Mouse (Mus musculus) small intestine, adult 2 months (tissue): ENCODE results near the gene Tmem151b. TPM values are rescaled to one million over a fixed set of nuclear protein-coding genes. Genes with fewer than 3 reads are reported as not detected.

Experiments
- H3K27ac ChIP-seq: fragments of 200-500 bp; 2 replicates; pipeline ENCODE4 v1.5.1; 2012; ENCODE audit warnings: low read depth, low read length, control low read depth, inconsistent platforms; ENCODE audit not compliant: insufficient read depth
- H3K27me3 ChIP-seq: fragments of 200-500 bp; 2 replicates; pipeline ENCODE4 v1.6.1; 2012; ENCODE audit warnings: mild to moderate bottlenecking, moderate library complexity, low read length, inconsistent platforms; ENCODE audit not compliant: control insufficient read depth, insufficient read depth
- H3K36me3 ChIP-seq: fragments of 200-500 bp; 2 replicates; pipeline ENCODE4 v1.6.1; 2012; ENCODE audit warnings: mild to moderate bottlenecking, low read length, control low read depth, inconsistent platforms; ENCODE audit not compliant: control insufficient read depth, insufficient read depth
- H3K4me1 ChIP-seq: fragments of 200-500 bp; 2 replicates; pipeline ENCODE4 v1.6.1; 2012; ENCODE audit warnings: low read length, inconsistent platforms, mixed read lengths; ENCODE audit not compliant: control insufficient read depth, insufficient read depth, insufficient read length
- H3K4me3 ChIP-seq: fragments of 200-500 bp; 2 replicates; pipeline ENCODE4 v1.5.1; 2012; ENCODE audit warnings: low read depth, mild to moderate bottlenecking, control low read depth, inconsistent platforms, low read length, moderate library complexity
- CTCF ChIP-seq: fragments of 200-500 bp; IDR thresholded peaks from 2 replicates; pipeline ENCODE4 v1.5.1; 2012; ENCODE audit warnings: low read depth, mild to moderate bottlenecking, control low read depth, inconsistent platforms, low read length, moderate library complexity, mixed read lengths; ENCODE audit not compliant: insufficient replicate concordance, insufficient read length; ENCODE audit errors: extremely low read depth
- POLR2A ChIP-seq: fragments of 200-500 bp; IDR thresholded peaks from 2 replicates; pipeline ENCODE4 v1.6.1; 2012; ENCODE audit warnings: low read depth, mild to moderate bottlenecking, control low read depth, inconsistent platforms, low read length, moderate library complexity
- whole genome bisulfite sequencing: fragments of 180-500 bp; shearing (Covaris S2); methylation state at CpG from one replicate; pipeline ENCODE4 v1.1.7; 2018; 5-methylcytosine and 5-hydroxymethylcytosine counted together
- polyA plus RNA-seq: library from polyadenylated mRNA; depleted of rRNA; stranded (reverse); fragments of >200 nt; gene quantifications from 2 replicates; pipeline ENCODE4 v1.2.3, GENCODE M21; 2012

Gene Tmem151b
- polyA plus RNA-seq, 1 experiment, result 0.94 TPM

GRCm38 (mm10) chr17:45584096-45584896 is 34.8 kb upstream of the Tmem151b start:
- TF ChIP-seq POLR2A, result no peak
- no peak for TF ChIP-seq CTCF
- Histone ChIP-seq H3K27ac (peak overlapping the region; percentile 61), H3K36me3 (no peaks in the 10 kb centered on the region; the same call in 1 of the 2 replicates), H3K4me3 (peak overlapping the region; percentile 31), H3K4me1 (peaks cover 3% of the 10 kb centered on the region), H3K27me3 (no peaks in the 10 kb centered on the region)
- 54% methylated on average over 12 of the region's 12 CpGs for WGBS

- no peak overlapping the region for H3K27ac ChIP-seq
- TF ChIP-seq POLR2A (no peak), CTCF (peak; percentile 62; the same call in 1 of the 2 replicates)
- WGBS, result 58% methylated on average over 6 of the region's 6 CpGs
- no peak overlapping the region for H3K4me3 ChIP-seq
- no peaks in the 10 kb centered on the region; the same call in 1 of the 2 replicates for H3K36me3 ChIP-seq
- peaks cover 3% of the 10 kb centered on the region for H3K4me1 ChIP-seq
- no peaks in the 10 kb centered on the region for H3K27me3 ChIP-seq
These were observed 33.4 kb upstream of the Tmem151b start for GRCm38 (mm10) chr17:45582715-45583355.

- whole genome bisulfite sequencing, result 75% methylated on average over 6 of the region's 6 CpGs
- no peaks in the 10 kb centered on the region for H3K27me3 ChIP-seq
- peaks cover 3% of the 10 kb centered on the region for H3K4me1 ChIP-seq
- no peaks in the 10 kb centered on the region; the same call in 1 of the 2 replicates for H3K36me3 ChIP-seq
- no peak overlapping the region for H3K27ac ChIP-seq
- H3K4me3 ChIP-seq, result no peak overlapping the region
- TF ChIP-seq CTCF, result no peak
- TF ChIP-seq POLR2A, result no peak
These were observed 32.7 kb upstream of the Tmem151b start for GRCm38 (mm10) chr17:45582188-45582587.

GRCm38 (mm10) chr17:45581567-45581983 is 32.1 kb upstream of the Tmem151b start:
- TF ChIP-seq CTCF (peak; percentile 47; the same call in 1 of the 2 replicates), POLR2A (no peak)
- Histone ChIP-seq H3K36me3 (no peaks in the 10 kb centered on the region; the same call in 1 of the 2 replicates), H3K27ac (no peak overlapping the region), H3K4me3 (no peak overlapping the region), H3K27me3 (no peaks in the 10 kb centered on the region), H3K4me1 (peaks cover 3% of the 10 kb centered on the region)
- WGBS, result 0% methylated on average over 2 of the region's 2 CpGs

- Histone ChIP-seq H3K27ac (no peak overlapping the region), H3K4me3 (no peak overlapping the region), H3K4me1 (peaks cover 3% of the 10 kb centered on the region), H3K27me3 (no peaks in the 10 kb centered on the region), H3K36me3 (no peaks in the 10 kb centered on the region)
- 16% methylated on average over 12 of the region's 12 CpGs for WGBS
- TF ChIP-seq POLR2A, result no peak
These were observed 31.5 kb upstream of the Tmem151b start for GRCm38 (mm10) chr17:45580958-45581477.

GRCm38 (mm10) chr17:45579554-45579953 is 30.1 kb upstream of the Tmem151b start:
- Histone ChIP-seq H3K4me1 (peaks cover 6% of the 10 kb centered on the region), H3K36me3 (no peaks in the 10 kb centered on the region), H3K27me3 (no peaks in the 10 kb centered on the region), H3K4me3 (no peak overlapping the region), H3K27ac (no peak overlapping the region)
- 93% methylated on average over 4 of the region's 4 CpGs for WGBS
- TF ChIP-seq CTCF, result no peak
- TF ChIP-seq POLR2A, result no peak

- Histone ChIP-seq H3K4me1 (peaks cover 6% of the 10 kb centered on the region), H3K27me3 (no peaks in the 10 kb centered on the region), H3K27ac (no peak overlapping the region), H3K36me3 (no peaks in the 10 kb centered on the region), H3K4me3 (no peak overlapping the region)
- TF ChIP-seq POLR2A (no peak), CTCF (peak; percentile 33; the same call in 1 of the 2 replicates)
- 79% methylated on average over 7 of the region's 7 CpGs for WGBS
These were observed 29.4 kb upstream of the Tmem151b start for GRCm38 (mm10) chr17:45578843-45579242.
